Mouse (Mus musculus) ES-E14 (cell line): ENCODE measurements at regions not wholly inside any gene's neighbourhood (a gene's known extent, or its start where the extent isn't known, plus 50 kb on each side); places are given as distances from the start of the nearest gene placed in this dataset.

Experiments used
- DNase-seq: peaks from one replicate; pipeline ENCODE4 v3.0.0-alpha.2; 2013; ENCODE audit warnings: low read depth, low spot score
- H3K27ac ChIP-seq: 2 replicates; pipeline ENCODE4 v1.5.1; 2012; ENCODE audit warnings: low read depth, mild to moderate bottlenecking, low read length, moderate library complexity, mixed read lengths; ENCODE audit not compliant: poor library complexity, insufficient read depth, severe bottlenecking
- H3K36me3 ChIP-seq: 2 replicates; pipeline ENCODE4 v1.6.1; 2012; ENCODE audit warnings: mild to moderate bottlenecking, low read length, moderate library complexity, mixed read lengths; ENCODE audit not compliant: control insufficient read depth, poor library complexity, insufficient read depth, severe bottlenecking
- H3K4me1 ChIP-seq, 2 experiments: fragments of 150-350 bp in 1 of 2; sonication (generic) in 1 of 2; 2 replicates each; pipeline ENCODE4 v1.6.1; 2012; ENCODE audit warnings: low read length in 2 of 2, mild to moderate bottlenecking in 1 of 2, mixed read lengths in 1 of 2; ENCODE audit not compliant: control insufficient read depth in 2 of 2, insufficient read depth in 2 of 2, poor library complexity in 1 of 2
- H3K4me3 ChIP-seq, 2 experiments: fragments of 150-350 bp in 1 of 2; sonication (generic) in 1 of 2; 2 replicates each; pipeline ENCODE4 v1.5.1; 2012; ENCODE audit warnings: low read length in 2 of 2, low read depth in 1 of 2, mild to moderate bottlenecking in 1 of 2, mixed read lengths in 1 of 2; ENCODE audit not compliant: insufficient read depth in 1 of 2, poor library complexity in 1 of 2, severe bottlenecking in 1 of 2
- H3K9ac ChIP-seq: 2 replicates; pipeline ENCODE4 v1.6.1; 2012; ENCODE audit warnings: low read depth, mild to moderate bottlenecking, low read length, mixed read lengths; ENCODE audit not compliant: poor library complexity, insufficient read depth, severe bottlenecking
- H3K9me3 ChIP-seq: fragments of 150-350 bp; sonication (generic); 2 replicates; pipeline ENCODE4 v1.6.1; 2012; ENCODE audit warnings: low read depth, mild to moderate bottlenecking, low read length; ENCODE audit not compliant: control insufficient read depth, insufficient read depth
- CHD2 ChIP-seq: IDR thresholded peaks from 2 replicates; pipeline ENCODE4 v1.6.1; 2014; ENCODE audit warnings: mild to moderate bottlenecking, low read depth, low read length, inconsistent platforms
- HCFC1 ChIP-seq: IDR thresholded peaks from 2 replicates; pipeline ENCODE4 v1.6.1; 2012; ENCODE audit warnings: low read length, inconsistent platforms, borderline replicate concordance; ENCODE audit not compliant: insufficient read depth
- MAFK ChIP-seq: IDR thresholded peaks from 2 replicates; pipeline ENCODE4 v1.6.1; 2014; ENCODE audit warnings: mild to moderate bottlenecking, low read depth, low read length, inconsistent platforms; ENCODE audit not compliant: insufficient read depth
- ZC3H11A ChIP-seq: IDR thresholded peaks from 2 replicates; pipeline ENCODE4 v1.6.1; 2012; ENCODE audit warnings: low read depth, mild to moderate bottlenecking, inconsistent platforms, low read length, borderline replicate concordance
- ZNF384 ChIP-seq: IDR thresholded peaks from 2 replicates; pipeline ENCODE4 v1.6.1; 2012; ENCODE audit warnings: low read depth, low read length, inconsistent platforms
- in situ Hi-C, 2 experiments: fragments of 600-800 bp; cut with MboI; formaldehyde crosslinking; loops; one replicate each; pipeline ENCODE4 v1.15.1; 2025; ENCODE audit warnings: low sequenced_read_pairs in 2 of 2, inconsistent platforms in 1 of 2; ENCODE audit not compliant: unreplicated experiment in 2 of 2

- no peak for DNase-seq
- Histone ChIP-seq H3K4me3 (no peak overlapping the region), H3K4me1 (no peaks in the 10 kb centered on the region), H3K36me3 (no peaks in the 10 kb centered on the region), H3K27ac (no peak overlapping the region), H3K9ac (no peak overlapping the region), H3K9me3 (no peaks in the 10 kb centered on the region)
- in situ Hi-C loops, result no loop called here
- TF ChIP-seq ZC3H11A, result no peak
- TF ChIP-seq MAFK, result no peak
- TF ChIP-seq ZNF384, result no peak
- no peak for TF ChIP-seq HCFC1
- no peak for TF ChIP-seq CHD2
Measured at GRCm38 (mm10) chr10:99392979-99393378, 129.9 kb downstream of the Dusp6 start.

GRCm38 (mm10) chr10:99393523-99393922 lies 130.5 kb downstream of the Dusp6 start:
- no peak for DNase-seq

GRCm38 (mm10) chr10:99395411-99395810 lies 132.4 kb downstream of the Dusp6 start:
- in situ Hi-C loops, result no loop called here
- Histone ChIP-seq H3K9ac (no peak overlapping the region), H3K4me1 (no peaks in the 10 kb centered on the region), H3K36me3 (no peaks in the 10 kb centered on the region), H3K4me3 (no peak overlapping the region), H3K27ac (no peak overlapping the region), H3K9me3 (no peaks in the 10 kb centered on the region)
- TF ChIP-seq MAFK (no peak), ZC3H11A (no peak), HCFC1 (no peak), CHD2 (no peak), ZNF384 (no peak)
- DNase-seq, result no peak

More at GRCm38 (mm10) chr10:99393523-99393922, 130.5 kb downstream of the Dusp6 start:
- no peaks in the 10 kb centered on the region for H3K9me3 ChIP-seq
- in situ Hi-C loops, result no loop called here
- TF ChIP-seq CHD2, result no peak
- no peak for TF ChIP-seq MAFK
- no peak for TF ChIP-seq ZC3H11A
- TF ChIP-seq ZNF384, result no peak
- TF ChIP-seq HCFC1, result no peak
- no peaks in the 10 kb centered on the region for H3K36me3 ChIP-seq
- H3K27ac ChIP-seq, result no peak overlapping the region
- H3K4me3 ChIP-seq, result no peak overlapping the region
- no peak overlapping the region for H3K9ac ChIP-seq
- H3K4me1 ChIP-seq, result no peaks in the 10 kb centered on the region

- Histone ChIP-seq H3K4me1 (no peaks in the 10 kb centered on the region), H3K27ac (no peak overlapping the region), H3K4me3 (no peak overlapping the region), H3K9ac (no peak overlapping the region), H3K36me3 (no peaks in the 10 kb centered on the region), H3K9me3 (no peaks in the 10 kb centered on the region)
- DNase-seq, result no peak
- in situ Hi-C loops, result no loop called here
- TF ChIP-seq ZNF384 (no peak), HCFC1 (no peak), MAFK (no peak), ZC3H11A (no peak), CHD2 (no peak)
Measured at GRCm38 (mm10) chr10:99396630-99397029, 133.6 kb downstream of the Dusp6 start.

GRCm38 (mm10) chr10:99400076-99400475 lies 137.0 kb downstream of the Dusp6 start:
- Histone ChIP-seq H3K4me3 (no peak overlapping the region), H3K36me3 (no peaks in the 10 kb centered on the region), H3K9ac (no peak overlapping the region), H3K27ac (no peak overlapping the region), H3K9me3 (no peaks in the 10 kb centered on the region), H3K4me1 (no peaks in the 10 kb centered on the region)
- no peak for DNase-seq
- TF ChIP-seq CHD2, result no peak
- no peak for TF ChIP-seq ZC3H11A
- no peak for TF ChIP-seq HCFC1
- TF ChIP-seq ZNF384, result no peak
- no peak for TF ChIP-seq MAFK
- in situ Hi-C loops, result no loop called here
